Mouse (Mus musculus): ENCODE measurements at regions not wholly inside any gene's neighbourhood (a gene's known extent, or its start where the extent isn't known, plus 50 kb on each side); places are given as distances from the start of the nearest gene placed in this dataset.

GRCm38 (mm10) chr3:140872511-140872910 lies 339.6 kb downstream of the Pdha2 start:
- TF ChIP-seq CTCF (IDR thresholded peaks at IDR 0.05; ENCODE audit: borderline replicate concordance, extremely low read depth, insufficient read depth, insufficient read length), result no peak
- no peak for TF ChIP-seq POLR2A (IDR thresholded peaks at IDR 0.05; ENCODE audit: borderline replicate concordance, extremely low read depth, insufficient read depth, insufficient read length, poor library complexity, severe bottlenecking)
